Mouse (Mus musculus) erythroblast, embryonic 14.5 days (primary cell): Measurements from ENCODE around the gene Def6. TPM values are rescaled to one million over a fixed set of nuclear protein-coding genes. Genes with fewer than 3 reads are reported as not detected.

Experiments
- H3K27me3 ChIP-seq: 2 replicates; pipeline ENCODE4 v1.6.1; 2012; ENCODE audit warnings: inconsistent platforms; ENCODE audit not compliant: control insufficient read depth
- H3K36me3 ChIP-seq: 2 replicates; pipeline ENCODE4 v1.6.1; 2012; ENCODE audit warnings: mild to moderate bottlenecking, inconsistent platforms; ENCODE audit not compliant: control insufficient read depth
- H3K4me1 ChIP-seq: 2 replicates; pipeline ENCODE4 v1.6.1; 2012; ENCODE audit warnings: inconsistent platforms; ENCODE audit not compliant: control insufficient read depth
- H3K4me3 ChIP-seq: replicated peaks from 2 replicates; pipeline ENCODE3; 2012; ENCODE audit warnings: moderate library complexity, mild to moderate bottlenecking, inconsistent platforms
- H3K9me3 ChIP-seq: 2 replicates; pipeline ENCODE4 v1.6.1; 2012; ENCODE audit warnings: low read length, inconsistent platforms, mixed read lengths; ENCODE audit not compliant: control insufficient read depth
- GATA1 ChIP-seq: IDR thresholded peaks from 2 replicates; pipeline ENCODE4 v1.6.1; 2012; ENCODE audit warnings: low read length, inconsistent platforms, mixed read lengths
- TAL1 ChIP-seq: IDR thresholded peaks from 3 replicates; pipeline ENCODE4 v1.6.1; 2012; ENCODE audit warnings: low read length, inconsistent platforms, mixed read lengths
- polyA plus RNA-seq: library from polyadenylated mRNA; stranded (reverse); fragments of >175 nt; gene quantifications from 2 replicates; pipeline ENCODE4 v1.2.3, GENCODE M21; 2012

Def6 gene
- polyA plus RNA-seq, 1 experiment: 0.80 TPM

- H3K4me1 ChIP-seq: peaks cover 58% of the 10 kb centered on the region
- TF ChIP-seq GATA1 (no peak), TAL1 (no peak)
- peak overlapping the region; percentile 81 for H3K4me3 ChIP-seq
- peaks cover 33% of the 10 kb centered on the region for H3K36me3 ChIP-seq
- no peaks in the 10 kb centered on the region for H3K27me3 ChIP-seq
- H3K9me3 ChIP-seq: no peaks in the 10 kb centered on the region
Measured at GRCm38 (mm10) chr17:28233091-28233731, 25.6 kb downstream of the Def6 start.

- Histone ChIP-seq H3K36me3 (peaks cover 46% of the 10 kb centered on the region), H3K4me3 (peak overlapping the region; percentile 0), H3K9me3 (no peaks in the 10 kb centered on the region), H3K27me3 (no peaks in the 10 kb centered on the region), H3K4me1 (peaks cover 72% of the 10 kb centered on the region)
- TF ChIP-seq GATA1: no peak
- TF ChIP-seq TAL1: no peak
Measured at GRCm38 (mm10) chr17:28234641-28235040, 27.1 kb downstream of the Def6 start.

- TF ChIP-seq TAL1 (no peak), GATA1 (no peak)
- peaks cover 86% of the 10 kb centered on the region for H3K4me1 ChIP-seq
- peaks cover 60% of the 10 kb centered on the region for H3K36me3 ChIP-seq
- H3K9me3 ChIP-seq: no peaks in the 10 kb centered on the region
- H3K4me3 ChIP-seq: peak overlapping the region; percentile 49
- no peaks in the 10 kb centered on the region for H3K27me3 ChIP-seq
Measured at GRCm38 (mm10) chr17:28235982-28236635, 28.5 kb downstream of the Def6 start.

GRCm38 (mm10) chr17:28236636-28237015, 29.0 kb downstream of the Def6 start:
- Histone ChIP-seq H3K4me3 (peak overlapping the region; percentile 49), H3K9me3 (no peaks in the 10 kb centered on the region), H3K27me3 (no peaks in the 10 kb centered on the region), H3K4me1 (peaks cover 91% of the 10 kb centered on the region), H3K36me3 (peaks cover 65% of the 10 kb centered on the region)
- TF ChIP-seq TAL1 (no peak), GATA1 (no peak)

- H3K4me1 ChIP-seq: peaks cover 86% of the 10 kb centered on the region
- TF ChIP-seq GATA1: no peak
- TF ChIP-seq TAL1: no peak
- no peaks in the 10 kb centered on the region for H3K9me3 ChIP-seq
- H3K36me3 ChIP-seq: peaks cover 73% of the 10 kb centered on the region
- H3K27me3 ChIP-seq: no peaks in the 10 kb centered on the region
- peak overlapping the region; percentile 49 for H3K4me3 ChIP-seq
Measured at GRCm38 (mm10) chr17:28237362-28237761, 29.8 kb downstream of the Def6 start.

GRCm38 (mm10) chr17:28237874-28238273, 30.3 kb downstream of the Def6 start:
- H3K27me3 ChIP-seq: no peaks in the 10 kb centered on the region
- TF ChIP-seq GATA1: no peak
- TF ChIP-seq TAL1: peak; percentile 37; the same call in 1 of the 3 replicates
- H3K36me3 ChIP-seq: peaks cover 77% of the 10 kb centered on the region
- peaks cover 86% of the 10 kb centered on the region for H3K4me1 ChIP-seq
- H3K9me3 ChIP-seq: no peaks in the 10 kb centered on the region
- peak overlapping the region; percentile 49 for H3K4me3 ChIP-seq

- peaks cover 96% of the 10 kb centered on the region for H3K36me3 ChIP-seq
- no peaks in the 10 kb centered on the region for H3K27me3 ChIP-seq
- H3K9me3 ChIP-seq: no peaks in the 10 kb centered on the region
- TF ChIP-seq GATA1 (no peak), TAL1 (no peak)
- H3K4me1 ChIP-seq: peaks cover 73% of the 10 kb centered on the region
- H3K4me3 ChIP-seq: no peak overlapping the region
Measured at GRCm38 (mm10) chr17:28240846-28241245, 33.3 kb downstream of the Def6 start.

- TF ChIP-seq TAL1 (no peak), GATA1 (no peak)
- Histone ChIP-seq H3K4me1 (peaks cover 64% of the 10 kb centered on the region), H3K9me3 (no peaks in the 10 kb centered on the region), H3K36me3 (peaks cover 92% of the 10 kb centered on the region), H3K27me3 (no peaks in the 10 kb centered on the region), H3K4me3 (no peak overlapping the region)
Measured at GRCm38 (mm10) chr17:28242296-28242695, 34.7 kb downstream of the Def6 start.

GRCm38 (mm10) chr17:28244214-28244613, 36.6 kb downstream of the Def6 start:
- TF ChIP-seq GATA1: no peak
- TF ChIP-seq TAL1: no peak
- Histone ChIP-seq H3K36me3 (peaks cover 88% of the 10 kb centered on the region), H3K9me3 (no peaks in the 10 kb centered on the region), H3K4me3 (no peak overlapping the region), H3K4me1 (peaks cover 50% of the 10 kb centered on the region), H3K27me3 (no peaks in the 10 kb centered on the region)

- Histone ChIP-seq H3K9me3 (no peaks in the 10 kb centered on the region), H3K27me3 (no peaks in the 10 kb centered on the region), H3K4me1 (peaks cover 45% of the 10 kb centered on the region), H3K4me3 (no peak overlapping the region), H3K36me3 (peaks cover 84% of the 10 kb centered on the region)
- no peak for TF ChIP-seq TAL1
- no peak for TF ChIP-seq GATA1
Measured at GRCm38 (mm10) chr17:28244714-28245113, 37.1 kb downstream of the Def6 start.
